Mouse (Mus musculus) CH12.LX (cell line): Measurements from ENCODE around the gene Dclk1.

Experiments used
- CTCF ChIP-seq, 2 experiments: IDR thresholded peaks in 1 of 2; conservative IDR thresholded peaks in 1 of 2; 2 replicates each; pipeline ENCODE4 v1.5.1; 2011 to 2012; ENCODE audit warnings: low read depth in 2 of 2, low read length in 2 of 2, improper control_type of control experiment in 1 of 2, inconsistent platforms in 1 of 2, mild to moderate bottlenecking in 1 of 2, moderate library complexity in 1 of 2
- ELF1 ChIP-seq: IDR thresholded peaks from 2 replicates; pipeline ENCODE4 v1.6.1; 2014; ENCODE audit warnings: low read depth, mild to moderate bottlenecking, inconsistent platforms, low read length, improper control_type of control experiment
- EP300 ChIP-seq: IDR thresholded peaks from 2 replicates; pipeline ENCODE4 v1.6.1; 2011; ENCODE audit warnings: low read length, improper control_type of control experiment
- KAT2A ChIP-seq: IDR thresholded peaks from 2 replicates; pipeline ENCODE4 v1.6.1; 2012; ENCODE audit warnings: low read length, improper control_type of control experiment, inconsistent platforms; ENCODE audit not compliant: insufficient replicate concordance
- MXI1 ChIP-seq: IDR thresholded peaks from 2 replicates; pipeline ENCODE4 v1.6.1; 2011; ENCODE audit warnings: mild to moderate bottlenecking, low read depth, low read length, improper control_type of control experiment
- NELFE ChIP-seq: IDR thresholded peaks from 2 replicates; pipeline ENCODE4 v1.6.1; 2011; ENCODE audit warnings: low read depth, low read length, improper control_type of control experiment
- POLR2A ChIP-seq: IDR thresholded peaks from 2 replicates; pipeline ENCODE4 v1.6.1; 2011; ENCODE audit warnings: low read depth, mild to moderate bottlenecking, improper control_type of control experiment, low read length
- USF1 ChIP-seq: IDR thresholded peaks from 2 replicates; pipeline ENCODE4 v1.6.1; 2014; ENCODE audit warnings: low read depth, mild to moderate bottlenecking, inconsistent platforms, low read length, improper control_type of control experiment

GRCm38 (mm10) chr3:55472110-55472509 lies 229.9 kb downstream of the Dclk1 start, which contains the start of gene Gm21954:
- TF ChIP-seq POLR2A (no peak), CTCF (conservative IDR thresholded peaks at IDR 0.05 in 1 of 2, IDR thresholded peaks at IDR 0.05 in 1 of 2; ENCODE audit: low read depth in 2 of 2, low read length in 2 of 2) (no peak), USF1 (no peak), MXI1 (no peak), EP300 (no peak), KAT2A (no peak), NELFE (no peak), ELF1 (no peak)
